Mouse (Mus musculus) forebrain, embryonic 16.5 days (tissue): ENCODE data around the gene Gm4353. TPM values are rescaled to one million over a fixed set of nuclear protein-coding genes. Genes with fewer than 3 reads are reported as not detected.

Source experiments
- ATAC-seq: fragments of 200-750 bp; cut with Nextera tagmentation; 2 replicates; pipeline ENCODE4 v1.8.0; 2017; ENCODE audit warnings: mild to moderate bottlenecking, moderate library complexity
- H3K27ac ChIP-seq: fragments of 300-500 bp; sonication (generic); 2 replicates; pipeline ENCODE4 v1.5.1; 2014; ENCODE audit warnings: low read length, control low read depth
- H3K27me3 ChIP-seq: fragments of 300-500 bp; sonication (generic); replicated peaks from 2 replicates; pipeline ENCODE4 v1.6.1; 2014; ENCODE audit warnings: low read length; ENCODE audit not compliant: control insufficient read depth, insufficient read depth
- H3K36me3 ChIP-seq: fragments of 300-500 bp; sonication (generic); 2 replicates; pipeline ENCODE4 v1.6.1; 2014; ENCODE audit not compliant: control insufficient read depth, insufficient read depth
- H3K4me1 ChIP-seq: fragments of 300-500 bp; sonication (generic); replicated peaks from 2 replicates; pipeline ENCODE4 v1.6.1; 2014; ENCODE audit warnings: low read length; ENCODE audit not compliant: control insufficient read depth, insufficient read depth
- H3K4me2 ChIP-seq: fragments of 300-500 bp; sonication (generic); 2 replicates; pipeline ENCODE4 v1.6.1; 2014; ENCODE audit warnings: mild to moderate bottlenecking, low read length, control low read depth
- H3K4me3 ChIP-seq: fragments of 300-500 bp; sonication (generic); replicated peaks from 2 replicates; pipeline ENCODE4 v1.5.1; 2014; ENCODE audit warnings: mild to moderate bottlenecking, low read length, control low read depth
- H3K9ac ChIP-seq: fragments of 300-500 bp; sonication (generic); replicated peaks from 2 replicates; pipeline ENCODE4 v1.6.1; 2014; ENCODE audit warnings: low read depth, low read length, control low read depth
- H3K9me3 ChIP-seq: fragments of 300-500 bp; sonication (generic); 2 replicates; pipeline ENCODE4 v1.6.1; 2016; ENCODE audit warnings: low read length; ENCODE audit not compliant: control insufficient read depth
- WGBS: fragments of 180-500 bp; shearing (Covaris S2); extraction: QIAGEN DNeasy Blood & Tissue Kit; methylation state at CpG from one replicate; pipeline ENCODE4 v1.1.7; 2014; 5-methylcytosine and 5-hydroxymethylcytosine counted together
- polyA plus RNA-seq: library from polyadenylated mRNA; unstranded; fragments of >200 nt; fragmentation: Nextera tagmentation; extraction: Ambion mirVana; gene quantifications from 2 replicates; pipeline ENCODE4 v1.2.1, GENCODE M21; 2015

Gene Gm4353
- polyA plus RNA-seq, 1 experiment from 2014 or later = 1.2 TPM

GRCm38 (mm10) chr7:116038024-116038423 lies 46.4 kb downstream of the Gm4353 start:
- WGBS = 4% methylated on average over 13 of the region's 13 CpGs

GRCm38 (mm10) chr7:116036591-116037555 lies 47.6 kb downstream of the Gm4353 start:
- peak overlapping the region; percentile 30 for H3K4me2 ChIP-seq
- H3K27ac ChIP-seq = no peak overlapping the region
- H3K4me3 ChIP-seq = peak overlapping the region; percentile 23
- peaks cover 47% of the 10 kb centered on the region for H3K4me1 ChIP-seq
- 43% methylated on average over 18 of the region's 18 CpGs for WGBS
- H3K36me3 ChIP-seq = no peaks in the 10 kb centered on the region
- ATAC-seq = no peak
- H3K27me3 ChIP-seq = peaks cover 39% of the 10 kb centered on the region
- H3K9me3 ChIP-seq = no peaks in the 10 kb centered on the region
- no peak overlapping the region for H3K9ac ChIP-seq

More at GRCm38 (mm10) chr7:116038024-116038423, 46.4 kb downstream of the Gm4353 start:
- ATAC-seq = no peak
- Histone ChIP-seq H3K27me3 (peaks cover 37% of the 10 kb centered on the region), H3K4me3 (peak overlapping the region; percentile 33), H3K27ac (no peak overlapping the region), H3K4me1 (peaks cover 41% of the 10 kb centered on the region), H3K4me2 (peak overlapping the region; percentile 98), H3K9me3 (no peaks in the 10 kb centered on the region), H3K9ac (0 out of 2 replicates have a peak overlapping the region, but pooled peaks have one; percentile 2), H3K36me3 (no peaks in the 10 kb centered on the region)

- H3K36me3 ChIP-seq = no peaks in the 10 kb centered on the region
- H3K27me3 ChIP-seq = peaks cover 35% of the 10 kb centered on the region
Observed at GRCm38 (mm10) chr7:116035504-116035903, 48.9 kb downstream of the Gm4353 start.

GRCm38 (mm10) chr7:116034282-116034758 lies 50.1 kb downstream of the Gm4353 start:
- Histone ChIP-seq H3K9ac (peak overlapping the region; percentile 71), H3K27ac (peak overlapping the region; percentile 89), H3K36me3 (no peaks in the 10 kb centered on the region), H3K4me2 (peak overlapping the region; percentile 94), H3K4me3 (peak overlapping the region; percentile 51), H3K9me3 (no peaks in the 10 kb centered on the region), H3K4me1 (peaks cover 58% of the 10 kb centered on the region), H3K27me3 (peaks cover 34% of the 10 kb centered on the region)
- ATAC-seq = peak; percentile 59
- WGBS = under 1% methylated on average over 25 of the region's 25 CpGs

More at GRCm38 (mm10) chr7:116035504-116035903, 48.9 kb downstream of the Gm4353 start:
- Histone ChIP-seq H3K4me1 (peaks cover 54% of the 10 kb centered on the region), H3K4me2 (peak overlapping the region; percentile 94), H3K9me3 (no peaks in the 10 kb centered on the region), H3K27ac (no peak overlapping the region), H3K9ac (no peak overlapping the region), H3K4me3 (peak overlapping the region; percentile 51)
- ATAC-seq = no peak
- 48% methylated on average over 4 of the region's 4 CpGs for WGBS

GRCm38 (mm10) chr7:116033371-116034241 lies 50.8 kb downstream of the Gm4353 start:
- peaks cover 55% of the 10 kb centered on the region for H3K4me1 ChIP-seq
- under 1% methylated on average over 48 of the region's 54 CpGs for WGBS
- ATAC-seq = peak; percentile 49

More at GRCm38 (mm10) chr7:116033371-116034241, 50.8 kb downstream of the Gm4353 start:
- Histone ChIP-seq H3K4me2 (peak overlapping the region; percentile 94), H3K27me3 (peaks cover 34% of the 10 kb centered on the region), H3K9ac (peak overlapping the region; percentile 71), H3K9me3 (no peaks in the 10 kb centered on the region), H3K27ac (peak overlapping the region; percentile 89), H3K4me3 (peak overlapping the region; percentile 51), H3K36me3 (no peaks in the 10 kb centered on the region)

Other genes with a start within 250 kb of the Gm4353 start
- gene Sox6, start 45.8 kb downstream of the Gm4353 start, polyA plus RNA-seq = 95.4 and 96.5 TPM in 2 replicates
- 382 and 395 TPM in 2 replicates for gene 1110004F10Rik, start 45.2 kb downstream of the Gm4353 start, polyA plus RNA-seq
- 8.7 and 8.8 TPM in 2 replicates for gene Plekha7, start 223.7 kb upstream of the Gm4353 start, polyA plus RNA-seq
- gene Rps13, start 249.6 kb upstream of the Gm4353 start, polyA plus RNA-seq = 452 and 498 TPM in 2 replicates